Mouse (Mus musculus): Measurements from ENCODE around the gene Atxn2. TPM values are rescaled to one million over a fixed set of nuclear protein-coding genes. Genes with fewer than 3 reads are reported as not detected.
"Not testable (repeated sequence)": the region's sequence is repeated elsewhere in the genome, so short reads cannot be mapped to it uniquely, and the experiment has no call there.

Gene Atxn2
- total RNA-seq, 2 experiments from 2014 or later, result 84.9 to 95.4 TPM

DNA sequence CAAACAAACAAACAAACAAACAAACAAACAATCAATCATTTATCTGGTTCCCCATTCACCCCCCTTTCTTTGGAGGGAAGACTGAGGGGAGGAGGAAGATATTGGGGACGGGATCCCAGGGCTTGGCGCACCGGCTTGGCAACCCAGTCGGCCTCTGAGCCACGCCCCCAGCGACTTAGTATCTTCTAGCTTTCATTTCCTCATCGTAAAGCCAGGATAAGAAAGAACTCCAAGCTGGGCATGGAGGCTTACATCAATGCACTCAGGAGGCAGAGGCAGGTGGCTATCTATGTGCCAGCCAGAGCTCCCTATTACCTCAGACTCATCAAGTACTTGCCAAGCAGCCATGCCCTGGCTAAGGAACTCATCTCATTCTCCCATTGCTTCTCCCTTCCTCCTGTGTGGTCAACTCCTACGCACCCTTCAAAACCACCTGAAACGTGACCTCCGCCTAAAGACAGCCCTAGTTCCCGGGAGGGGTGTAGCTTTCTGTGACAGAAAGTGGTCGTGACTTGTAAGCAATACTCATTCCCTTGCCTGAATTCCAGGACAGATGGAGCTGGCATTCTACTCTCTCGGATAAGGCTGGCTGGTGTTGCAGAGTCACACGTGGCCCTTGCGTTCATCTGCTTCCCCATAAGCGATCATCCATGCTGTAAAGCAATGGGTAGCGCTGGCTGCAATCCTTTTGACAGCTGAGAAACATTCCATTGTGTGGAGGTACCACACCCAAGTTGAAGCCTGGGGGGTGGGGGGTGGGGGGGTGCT, 132.2 kb downstream of the Atxn2 start:
- intact Hi-C loops (cut with DNase I), result loop anchor here (2.0 to 10.0 kb wide), 2 partner anchors 29 to 49 kb away; no protein-coding TSS in a partner anchor
- DNase-seq, result no peak

- intact Hi-C loops (cut with DNase I), result loop anchor here (10.0 kb wide), 1 partner anchor 51 kb away; no protein-coding TSS in a partner anchor
- DNase-seq, result no peak
Observed at GRCm38 (mm10) chr5:121845361-121845760, 134.2 kb downstream of the Atxn2 start.

GRCm38 (mm10) chr5:121846322-121846721, 135.2 kb downstream of the Atxn2 start:
- no peak for DNase-seq
- intact Hi-C loops (cut with DNase I), result loop anchor here (10.0 kb wide), 1 partner anchor 52 kb away; no protein-coding TSS in a partner anchor

DNA sequence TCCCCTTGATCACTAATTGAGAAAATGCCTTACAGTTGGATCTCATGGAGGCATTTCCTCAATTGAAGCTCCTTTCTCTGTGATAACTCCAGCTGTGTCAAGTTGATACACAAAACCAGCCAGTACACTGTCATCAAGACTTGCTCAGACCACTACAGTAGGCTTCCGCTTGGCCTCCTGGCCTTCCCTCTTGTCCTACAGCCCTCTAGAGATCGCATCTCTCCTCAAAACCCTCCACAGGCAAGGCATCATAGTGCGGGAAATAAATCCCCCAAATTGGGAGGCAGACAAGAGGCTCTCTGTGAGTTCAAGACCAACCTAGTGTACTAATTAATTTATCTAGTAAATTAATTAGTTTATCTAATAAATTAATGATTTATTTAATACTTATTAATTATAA, 136.1 kb downstream of the Atxn2 start:
- not testable (repeated sequence) for DNase-seq
- intact Hi-C loops (cut with DNase I), result loop anchor here (10.0 kb wide), 1 partner anchor 52 kb away; no protein-coding TSS in a partner anchor

DNA sequence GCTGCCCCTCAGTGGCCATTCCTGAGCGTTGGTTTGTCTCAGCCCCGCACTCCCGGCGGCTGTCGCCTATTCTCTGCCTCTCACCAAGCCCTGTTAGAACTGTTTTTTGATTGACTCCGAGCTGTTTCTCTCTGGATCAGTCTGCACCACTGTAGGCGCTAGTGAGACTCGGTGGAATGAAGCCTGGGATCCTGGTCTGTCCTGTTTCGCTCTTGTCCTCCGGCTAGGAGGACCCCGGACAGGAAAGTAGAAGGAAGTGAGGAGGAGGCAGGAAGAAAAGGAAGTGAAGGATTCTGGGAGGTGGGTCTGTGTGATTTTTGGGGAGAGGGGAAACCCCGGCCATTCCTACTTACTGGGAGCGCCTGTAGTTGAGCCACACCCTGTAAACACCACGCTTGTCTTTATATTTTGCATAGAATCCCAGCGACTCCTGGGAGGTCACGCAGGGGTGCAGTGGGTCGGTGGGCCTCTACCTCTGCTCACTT, 136.9 kb downstream of the Atxn2 start:
- DNase-seq, result no peak
- intact Hi-C loops (cut with DNase I), result loop anchor here (10.0 kb wide), 1 partner anchor 53 kb away; no protein-coding TSS in a partner anchor

GRCm38 (mm10) chr5:121848743-121849142, 137.6 kb downstream of the Atxn2 start, which contains the start of gene Pheta1:
Pheta1 (plus strand) TSS chr5:121848984.
- intact Hi-C loops (cut with DNase I), result loop anchor here (10.0 kb wide), 1 partner anchor 54 kb away; no protein-coding TSS in a partner anchor
- DNase-seq, result peak; percentile 92 to 94

DNA sequence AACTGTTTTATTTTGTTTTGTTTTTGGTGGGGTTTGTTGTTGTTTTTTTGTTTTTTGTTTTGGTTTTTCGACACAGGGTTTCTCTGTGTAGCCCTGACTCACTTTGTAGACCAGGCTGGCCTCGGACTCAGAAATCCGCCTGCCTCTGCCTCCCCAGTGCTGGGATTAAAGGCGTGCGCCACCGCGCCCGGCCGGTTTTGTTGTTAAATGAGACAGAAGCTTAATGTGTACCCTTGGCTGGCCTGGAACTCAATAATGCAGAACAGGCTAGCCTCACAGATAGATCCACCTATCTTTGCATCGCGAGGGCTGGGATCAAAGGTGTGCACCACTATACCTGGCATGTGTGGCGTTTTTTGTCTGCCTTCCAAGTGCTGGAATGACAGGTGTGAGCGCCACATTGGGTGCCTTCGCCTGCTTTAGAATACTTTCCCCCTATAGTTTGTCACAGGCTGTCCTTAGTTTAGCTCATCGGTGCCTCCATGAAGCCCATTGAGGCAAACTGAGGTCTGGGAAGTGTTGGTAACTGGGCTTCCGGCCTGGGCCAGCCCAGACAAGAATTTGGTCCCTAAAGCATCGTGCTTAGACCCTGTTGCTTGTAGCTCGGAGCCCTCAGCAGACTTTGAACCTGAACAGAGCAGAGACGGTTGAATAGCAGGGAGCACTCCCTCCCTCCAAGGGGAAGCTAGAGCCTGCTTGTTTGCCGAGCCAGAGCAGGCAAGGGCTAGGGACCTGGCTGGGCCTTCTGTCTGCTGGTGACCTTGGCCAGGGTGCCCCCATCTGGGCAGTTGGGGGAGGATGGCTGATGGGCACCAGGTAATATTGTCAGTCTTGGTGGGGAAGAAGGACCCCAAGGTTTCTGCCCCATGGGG, 138.6 kb downstream of the Atxn2 start:
- intact Hi-C loops (cut with DNase I), result loop anchor here (10.0 kb wide), 1 partner anchor 55 kb away; no protein-coding TSS in a partner anchor
- DNase-seq, result no peak

GRCm38 (mm10) chr5:121853368-121854051, 142.4 kb downstream of the Atxn2 start:
- no peak for DNase-seq
- intact Hi-C loops (cut with DNase I), result no loop called here

DNA sequence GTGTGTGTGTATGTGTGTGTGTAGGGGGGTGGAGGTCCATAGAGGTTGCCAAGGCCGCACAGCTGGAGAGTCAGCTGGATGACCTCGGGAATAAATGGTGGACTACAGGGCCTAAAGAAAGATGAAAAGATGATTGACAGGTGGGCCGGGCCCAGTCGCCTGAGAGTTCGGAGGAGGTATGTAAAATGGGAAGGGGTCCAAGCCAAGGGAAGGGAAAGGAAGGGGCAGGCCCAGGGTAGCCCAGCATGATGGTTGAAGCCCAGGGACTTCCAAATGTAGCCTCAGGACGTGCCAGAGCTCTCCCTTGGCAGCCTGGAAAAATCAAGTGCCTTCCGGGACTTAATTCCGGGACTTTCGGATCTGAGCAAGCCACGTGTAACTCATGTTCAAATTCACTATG, 143.6 kb downstream of the Atxn2 start:
- intact Hi-C loops (cut with DNase I), result no loop called here
- no peak for DNase-seq

- intact Hi-C loops (cut with DNase I), result no loop called here
- no peak for DNase-seq
Observed at GRCm38 (mm10) chr5:121856740-121857139, 145.6 kb downstream of the Atxn2 start.

DNA sequence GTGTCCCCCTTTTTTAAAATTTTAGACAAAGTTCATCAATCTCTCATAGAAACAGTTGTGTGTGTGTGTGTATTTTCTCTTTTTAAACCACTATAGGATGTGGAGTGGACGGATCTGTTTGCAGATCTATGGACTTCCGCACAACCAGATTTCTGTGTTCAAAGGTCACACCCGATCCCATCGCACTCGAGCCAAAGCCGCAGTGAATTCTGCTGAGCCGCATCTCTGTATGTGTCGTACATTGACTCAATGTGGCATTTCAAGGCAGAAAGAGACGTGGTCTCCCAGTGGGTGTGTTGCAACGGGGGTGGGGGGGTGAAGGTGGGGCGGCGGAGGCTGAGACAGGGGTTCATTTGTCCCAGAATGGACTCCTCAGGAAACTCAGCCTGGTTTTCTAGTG, 147.3 kb downstream of the Atxn2 start:
- intact Hi-C loops (cut with DNase I), result no loop called here

GRCm38 (mm10) chr5:121861964-121862363, 150.8 kb downstream of the Atxn2 start:
- no peak for DNase-seq
- intact Hi-C loops (cut with DNase I), result no loop called here

More for the DNA sequence above, 147.3 kb downstream of the Atxn2 start:
- DNase-seq, result no peak

- intact Hi-C loops (cut with DNase I), result no loop called here
- DNase-seq, result no peak
Observed at GRCm38 (mm10) chr5:121864330-121864729, 153.2 kb downstream of the Atxn2 start.

Small RNAs within 50 kb of the gene (microRNA-seq; reads per million reads assigned to microRNA genes)
- gene Mir7031, result 0 to 0.36 reads per million in 2 experiments

Other genes starting within 250 kb of the Atxn2 start
- not detected for gene Adam1b, start 207.9 kb upstream of the Atxn2 start, total RNA-seq (2021)
- 1 to 10 TPM; 1.6 to 1.7 TPM for gene Adam1a, start 165.9 kb upstream of the Atxn2 start, total RNA-seq (2021)
- gene Gm42878, start 165.9 kb upstream of the Atxn2 start, total RNA-seq (2021), result not detected
- 10 to 100 TPM; 79.5 to 81.0 TPM for gene Mapkapk5, start 165.4 kb upstream of the Atxn2 start, total RNA-seq (2021)
- 100 to 1,000 TPM; 112 to 171 TPM for gene Aldh2, start 117.5 kb upstream of the Atxn2 start, total RNA-seq (2021)
- 10 to 100 TPM; 21.3 to 22.4 TPM for gene Acad12, start 92.4 kb upstream of the Atxn2 start, total RNA-seq (2021)
- 10 to 100 TPM in 1 of 2 experiments, 1 to 10 TPM in 1; 9.7 to 10.2 TPM for gene Acad10, start 50.8 kb upstream of the Atxn2 start, total RNA-seq (2021)
- 10 to 100 TPM; 30.0 to 31.7 TPM for gene Brap, start 50.8 kb upstream of the Atxn2 start, total RNA-seq (2021)
- 10 to 100 TPM; 13.5 TPM for gene Sh2b3, start 126.3 kb downstream of the Atxn2 start, total RNA-seq (2021)
- gene Pheta1, start 137.6 kb downstream of the Atxn2 start, total RNA-seq (2021), result 1 to 10 TPM; 4.5 to 6.0 TPM

Data from gastrocnemius, postnatal 36 days (tissue).